Mouse (Mus musculus): ENCODE measurements around the gene Pakap. TPM values are rescaled to one million over a fixed set of nuclear protein-coding genes. Genes with fewer than 3 reads are reported as not detected.

The Pakap gene
- polyA plus RNA-seq, 1 experiment from 2014 or later, result 57.5 TPM

DNA sequence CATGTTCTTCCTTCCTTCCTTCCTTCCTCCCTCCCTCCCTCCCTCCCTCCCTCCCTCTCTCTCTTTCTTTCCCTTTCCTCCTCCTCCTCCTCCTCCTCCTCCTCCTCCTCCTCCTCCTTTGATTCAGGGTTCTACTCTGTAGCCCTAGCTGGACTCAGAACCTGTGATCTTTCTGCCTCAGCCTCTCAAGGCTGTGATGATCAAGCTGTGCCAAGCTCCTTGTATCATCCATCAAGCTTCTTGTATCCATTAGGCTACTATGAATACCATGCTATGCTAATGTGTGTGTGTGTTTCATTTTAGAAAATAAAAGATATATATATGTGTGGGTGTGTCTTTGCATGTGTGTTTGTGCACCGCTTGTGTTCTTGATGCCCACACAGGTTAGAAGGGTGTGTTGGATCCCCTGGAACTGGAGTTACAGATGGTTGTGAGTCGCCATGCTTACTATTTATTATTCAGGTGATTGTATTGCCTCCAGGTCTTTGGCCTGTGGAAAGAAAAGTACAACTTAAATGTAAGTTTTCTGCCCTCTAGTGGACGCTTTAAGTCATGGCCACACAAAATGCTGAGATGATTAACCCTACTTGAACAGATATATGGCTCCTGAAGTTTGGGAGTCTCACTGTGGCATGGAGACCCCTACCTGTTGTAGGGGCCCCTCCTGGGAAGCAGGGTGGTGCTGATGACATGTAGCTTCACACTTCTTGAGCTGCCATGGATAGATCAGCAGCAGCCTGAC is 359.7 kb downstream of the Pakap start:
- no peak overlapping the region for H3K4me3 ChIP-seq (ENCODE audit: low read length)
- no peaks in the 10 kb centered on the region for H3K36me3 ChIP-seq (ENCODE audit: control insufficient read depth, insufficient read depth)
- no peak for ATAC-seq (replicated peaks; ENCODE audit: extremely low read depth, insufficient read depth, low FRiP score)
- H3K27ac ChIP-seq (ENCODE audit: low read length), result no peak overlapping the region
- H3K27me3 ChIP-seq (ENCODE audit: control insufficient read depth, insufficient read depth, low read length), result no peaks in the 10 kb centered on the region
- no peaks in the 10 kb centered on the region for H3K4me1 ChIP-seq (ENCODE audit: control insufficient read depth, insufficient read depth, low read length)
- no peak overlapping the region for H3K4me2 ChIP-seq (ENCODE audit: low read depth, low read length)
- 24% methylated on average over 3 of the region's 3 CpGs for WGBS
- H3K9me3 ChIP-seq (replicated peaks; ENCODE audit: control insufficient read depth, low read length), result 0 out of 2 replicates have a peak, but pooled peaks cover 5% of the 10 kb centered on the region
- no peak overlapping the region for H3K9ac ChIP-seq (ENCODE audit: low read length)

DNA sequence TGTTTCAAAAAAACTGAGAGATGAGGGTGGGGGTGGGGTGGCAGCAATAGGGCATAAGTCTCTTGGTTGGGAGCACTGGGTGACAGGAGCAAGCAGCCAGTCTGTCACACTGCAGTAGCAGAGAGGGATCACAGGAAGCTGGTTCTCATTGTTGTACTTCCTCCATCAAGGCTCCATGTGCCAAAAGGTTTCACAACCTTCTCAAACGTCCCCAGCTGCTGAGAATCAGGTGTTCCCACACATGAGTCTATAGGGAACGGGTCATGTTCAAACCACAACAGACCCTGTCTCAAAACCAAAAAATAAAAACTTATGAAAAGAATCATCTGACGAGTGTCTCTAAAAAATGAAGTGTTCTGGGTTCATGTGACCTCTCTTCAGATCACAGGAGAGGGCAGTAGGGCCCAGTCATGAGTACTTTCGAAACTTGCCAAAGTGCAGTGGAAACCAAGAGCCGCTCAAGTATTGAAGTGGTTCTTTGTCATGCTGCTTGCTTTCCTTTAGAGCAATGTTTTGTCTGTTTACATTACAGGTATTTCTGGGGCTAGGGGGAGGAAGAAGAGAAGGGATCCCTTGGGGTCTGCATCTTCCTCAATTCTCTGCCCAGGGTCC is 362.7 kb downstream of the Pakap start:
- Histone ChIP-seq H3K9ac (ENCODE audit: low read length) (no peak overlapping the region), H3K4me3 (ENCODE audit: low read length) (no peak overlapping the region), H3K9me3 (replicated peaks; ENCODE audit: control insufficient read depth, low read length) (peaks cover 7% of the 10 kb centered on the region; the same call in 1 of the 2 replicates), H3K4me1 (ENCODE audit: control insufficient read depth, insufficient read depth, low read length) (no peaks in the 10 kb centered on the region), H3K4me2 (ENCODE audit: low read depth, low read length) (no peak overlapping the region), H3K27me3 (ENCODE audit: control insufficient read depth, insufficient read depth, low read length) (no peaks in the 10 kb centered on the region), H3K36me3 (ENCODE audit: control insufficient read depth, insufficient read depth) (no peaks in the 10 kb centered on the region), H3K27ac (ENCODE audit: low read length) (no peak overlapping the region)
- 64% methylated on average over 5 of the region's 5 CpGs for WGBS
- ATAC-seq (replicated peaks; ENCODE audit: extremely low read depth, insufficient read depth, low FRiP score), result no peak

DNA sequence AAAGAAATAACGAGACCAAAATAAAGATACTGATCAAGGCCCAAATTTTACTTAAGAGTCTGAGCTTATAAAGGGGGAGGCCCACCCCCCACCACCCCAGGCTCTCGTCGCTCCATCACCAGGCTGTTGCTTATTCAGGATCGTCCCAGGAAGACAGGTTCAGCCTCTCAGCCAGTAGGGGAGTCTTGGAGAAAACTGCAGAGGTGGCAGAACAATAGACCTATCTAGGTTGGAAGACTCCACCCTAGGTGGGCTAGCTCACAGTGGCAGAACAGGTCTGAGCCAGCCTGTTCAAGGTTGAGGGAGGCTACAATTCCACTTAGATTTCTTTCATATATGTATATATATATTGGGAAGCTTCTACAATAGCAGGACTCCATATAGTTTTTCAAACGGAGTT is 366.2 kb downstream of the Pakap start:
- Histone ChIP-seq H3K9ac (ENCODE audit: low read length) (no peak overlapping the region), H3K4me3 (ENCODE audit: low read length) (no peak overlapping the region), H3K36me3 (ENCODE audit: control insufficient read depth, insufficient read depth) (no peaks in the 10 kb centered on the region), H3K4me1 (ENCODE audit: control insufficient read depth, insufficient read depth, low read length) (no peaks in the 10 kb centered on the region), H3K4me2 (ENCODE audit: low read depth, low read length) (no peak overlapping the region), H3K9me3 (replicated peaks; ENCODE audit: control insufficient read depth, low read length) (peaks cover 7% of the 10 kb centered on the region; the same call in 1 of the 2 replicates), H3K27ac (ENCODE audit: low read length) (no peak overlapping the region), H3K27me3 (ENCODE audit: control insufficient read depth, insufficient read depth, low read length) (no peaks in the 10 kb centered on the region)
- WGBS, result 61% methylated on average over 5 of the region's 5 CpGs
- no peak for ATAC-seq (replicated peaks; ENCODE audit: extremely low read depth, insufficient read depth, low FRiP score)

DNA sequence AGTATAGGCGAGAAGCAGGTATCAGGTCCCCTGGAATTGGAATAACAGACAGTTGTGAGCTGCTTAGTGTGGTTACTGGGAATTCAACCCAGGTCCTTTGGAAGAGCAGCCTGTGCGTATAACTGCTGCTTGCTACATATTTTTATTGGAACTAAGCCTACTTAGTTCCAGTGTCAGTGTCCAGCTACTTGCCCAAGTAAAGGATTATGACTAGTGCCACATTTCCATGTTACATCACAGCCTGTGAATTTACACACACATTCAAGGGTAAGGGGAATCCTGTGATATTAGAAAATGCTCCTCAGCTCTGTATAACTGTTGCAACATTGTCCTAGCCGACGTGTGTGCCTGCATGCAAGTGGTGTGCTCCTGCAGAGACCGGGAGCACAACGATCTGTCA is 369.3 kb downstream of the Pakap start:
- Histone ChIP-seq H3K4me2 (ENCODE audit: low read depth, low read length) (no peak overlapping the region), H3K27ac (ENCODE audit: low read length) (no peak overlapping the region), H3K4me1 (ENCODE audit: control insufficient read depth, insufficient read depth, low read length) (no peaks in the 10 kb centered on the region), H3K36me3 (ENCODE audit: control insufficient read depth, insufficient read depth) (no peaks in the 10 kb centered on the region), H3K9ac (ENCODE audit: low read length) (no peak overlapping the region), H3K27me3 (ENCODE audit: control insufficient read depth, insufficient read depth, low read length) (no peaks in the 10 kb centered on the region), H3K9me3 (replicated peaks; ENCODE audit: control insufficient read depth, low read length) (peaks cover 3% of the 10 kb centered on the region; the same call in 1 of the 2 replicates), H3K4me3 (ENCODE audit: low read length) (no peak overlapping the region)
- no peak for ATAC-seq (replicated peaks; ENCODE audit: extremely low read depth, insufficient read depth, low FRiP score)
- 75% methylated on average over 6 of the region's 6 CpGs for WGBS

DNA sequence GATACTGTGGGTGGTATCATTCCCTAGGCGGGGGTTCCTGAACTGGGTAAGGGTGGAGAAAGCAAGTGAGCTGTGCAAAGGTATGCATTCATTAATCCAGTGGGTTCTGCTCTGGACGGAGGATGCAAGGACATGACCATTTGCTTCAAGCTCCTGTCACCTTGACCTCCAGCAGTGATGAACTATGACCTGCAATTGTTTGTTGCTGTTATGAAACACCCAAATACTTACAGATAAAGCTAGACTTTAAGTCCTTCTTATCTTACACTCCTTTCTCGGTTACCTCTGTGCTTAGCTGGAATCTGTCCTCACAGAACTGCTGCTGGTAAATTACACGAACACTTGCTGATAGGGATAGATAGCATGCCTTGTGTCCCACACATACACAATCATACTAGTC is 372.7 kb downstream of the Pakap start:
- Histone ChIP-seq H3K27me3 (ENCODE audit: control insufficient read depth, insufficient read depth, low read length) (no peaks in the 10 kb centered on the region), H3K9me3 (replicated peaks; ENCODE audit: control insufficient read depth, low read length) (no peaks in the 10 kb centered on the region), H3K4me2 (ENCODE audit: low read depth, low read length) (no peak overlapping the region), H3K4me1 (ENCODE audit: control insufficient read depth, insufficient read depth, low read length) (no peaks in the 10 kb centered on the region), H3K27ac (ENCODE audit: low read length) (no peak overlapping the region), H3K36me3 (ENCODE audit: control insufficient read depth, insufficient read depth) (peaks cover 19% of the 10 kb centered on the region), H3K9ac (ENCODE audit: low read length) (no peak overlapping the region), H3K4me3 (ENCODE audit: low read length) (no peak overlapping the region)
- 64% methylated on average over 4 of the region's 4 CpGs for WGBS
- ATAC-seq (replicated peaks; ENCODE audit: extremely low read depth, insufficient read depth, low FRiP score), result no peak

DNA sequence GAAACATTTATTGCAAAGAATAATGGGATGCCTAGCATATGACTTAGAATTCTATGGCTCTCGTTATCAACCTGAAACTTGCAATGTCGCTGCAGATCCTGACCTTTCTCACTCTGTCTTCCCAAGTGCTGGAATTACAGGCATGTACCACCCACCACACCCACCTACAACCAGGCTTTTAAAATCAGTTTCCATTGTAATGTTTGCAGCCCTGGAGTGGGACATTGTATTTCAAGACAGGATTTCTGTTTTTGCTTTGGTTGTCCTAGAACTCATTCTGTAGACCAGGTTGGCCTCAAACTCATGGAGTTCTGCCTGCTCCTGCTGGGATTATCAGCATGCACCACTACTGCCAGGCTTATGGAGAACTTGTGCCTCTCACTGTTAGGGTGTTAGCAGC is 374.9 kb downstream of the Pakap start:
- Histone ChIP-seq H3K9ac (ENCODE audit: low read length) (no peak overlapping the region), H3K9me3 (replicated peaks; ENCODE audit: control insufficient read depth, low read length) (no peaks in the 10 kb centered on the region), H3K36me3 (ENCODE audit: control insufficient read depth, insufficient read depth) (peaks cover 20% of the 10 kb centered on the region), H3K4me3 (ENCODE audit: low read length) (no peak overlapping the region), H3K4me2 (ENCODE audit: low read depth, low read length) (no peak overlapping the region), H3K27me3 (ENCODE audit: control insufficient read depth, insufficient read depth, low read length) (no peaks in the 10 kb centered on the region), H3K4me1 (ENCODE audit: control insufficient read depth, insufficient read depth, low read length) (no peaks in the 10 kb centered on the region), H3K27ac (ENCODE audit: low read length) (no peak overlapping the region)
- ATAC-seq (replicated peaks; ENCODE audit: extremely low read depth, insufficient read depth, low FRiP score), result no peak
- 87% methylated on average over 2 of the region's 2 CpGs for WGBS

Other genes starting within 250 kb of the Pakap start
- 11.8 and 14.3 TPM in 2 replicates for gene Palm2, start 133.9 kb upstream of the Pakap start, polyA plus RNA-seq (2015; fragmentation: Nextera tagmentation; extraction: Ambion mirVana)
- 42.4 and 53.8 TPM in 2 replicates for gene Akap2, start 149.5 kb downstream of the Pakap start, polyA plus RNA-seq (2015; fragmentation: Nextera tagmentation; extraction: Ambion mirVana)

Data from heart, embryonic 16.5 days (tissue).